Mouse (Mus musculus) liver, adult 2 months (tissue): Measurements from ENCODE around the gene Cd248.

Experiments used
- CTCF ChIP-seq: fragments of 200-500 bp; IDR thresholded peaks from 2 replicates; pipeline ENCODE4 v1.5.1; 2011; ENCODE audit warnings: low read depth, low read length, control low read depth
- POLR2A ChIP-seq: fragments of 200-500 bp; IDR thresholded peaks from 2 replicates; pipeline ENCODE4 v1.6.1; 2011; ENCODE audit warnings: low read length, control low read depth; ENCODE audit not compliant: insufficient read depth; ENCODE audit errors: extremely low read depth

- TF ChIP-seq POLR2A (no peak), CTCF (no peak)
These were observed 19.5 kb upstream of the Cd248 start for GRCm38 (mm10) chr19:5048138-5049056.
